Mouse (Mus musculus) Patski (cell line): ENCODE data around the gene Col4a5. TPM values are rescaled to one million over a fixed set of nuclear protein-coding genes. Genes with fewer than 3 reads are reported as not detected.
A peak's percentile ranks its signal among the peaks of the same experiment; 100 is the strongest.

ENCODE experiments used
- ATAC-seq: fragments of 100-300 bp; one replicate; pipeline ENCODE4 v1.8.0; 2021
- CTCF ChIA-PET: fragments of 350-600 bp; sonication (Branson Sonifier 250); formaldehyde crosslinking; loops from one replicate; lab custom pipeline; 2022; ENCODE audit warnings: inconsistent platforms; lab: Charles Lee
- POLR2A ChIA-PET: fragments of 350-600 bp; sonication (Branson Sonifier 250); formaldehyde crosslinking; loops from one replicate; lab custom pipeline; 2022; ENCODE audit warnings: antibody characterized with exemption, inconsistent platforms; lab: Charles Lee
- DNase-seq: peaks from one replicate; pipeline ENCODE4 v3.0.0-alpha.2; 2011; ENCODE audit warnings: low read depth, low spot score
- H3K27me3 ChIP-seq: fragments of 371-371 bp; one replicate; pipeline ENCODE4 v1.5.1; 2021
- CTCF ChIP-seq: fragments of 100-300 bp; IDR thresholded peaks from one replicate; pipeline ENCODE4 v1.5.1; 2021
- in situ Hi-C: fragments of 300-500 bp; cut with MboI; formaldehyde crosslinking; loops from 3 replicates; pipeline ENCODE4 v1.11.1; 2018; ENCODE audit warnings: low pct_unique_long_range_greater_than_20kb, mixed read lengths
- polyA plus RNA-seq: library from polyadenylated mRNA; unstranded; gene quantifications from one replicate; pipeline ENCODE4 v1.2.3, GENCODE M21; 2021

The Col4a5 gene
- 97.5 TPM for polyA plus RNA-seq

DNA sequence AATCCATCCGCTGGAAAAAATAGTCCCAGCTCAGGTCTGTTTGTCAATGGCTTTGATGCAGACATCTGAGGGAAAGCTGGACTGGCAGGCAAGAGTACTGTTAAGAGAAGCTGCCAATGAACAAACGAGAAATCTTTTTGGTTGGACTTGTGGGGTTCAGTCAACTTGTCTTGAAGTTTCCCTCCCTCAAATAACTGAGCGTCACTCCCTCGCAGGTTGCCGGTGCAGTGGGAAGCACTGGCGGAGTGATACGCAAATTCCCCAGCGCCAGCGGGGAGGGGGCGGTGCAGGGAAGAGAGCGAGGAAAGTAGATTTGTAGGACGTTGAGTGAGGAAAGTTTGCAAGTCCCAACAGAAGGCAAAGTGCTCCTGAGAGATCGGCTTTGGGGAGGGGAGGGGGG is at the start of gene Col4a5:
Gene Col4a5 (plus strand): TSS at position 276 of the 400 bp plus-strand sequence.
- in situ Hi-C loops, result no loop called here
- ChIA-PET POLR2A (no interaction called here), CTCF (interaction anchor here (0.7 kb wide), 1 partner anchor 58 kb away, joined by 3 read pairs; no protein-coding TSS in a partner anchor)
- peak; percentile 68 for ATAC-seq
- H3K27me3 ChIP-seq, result no peaks in the 10 kb centered on the region
- TF ChIP-seq CTCF, result no peak
- peak; percentile 44 for DNase-seq

DNA sequence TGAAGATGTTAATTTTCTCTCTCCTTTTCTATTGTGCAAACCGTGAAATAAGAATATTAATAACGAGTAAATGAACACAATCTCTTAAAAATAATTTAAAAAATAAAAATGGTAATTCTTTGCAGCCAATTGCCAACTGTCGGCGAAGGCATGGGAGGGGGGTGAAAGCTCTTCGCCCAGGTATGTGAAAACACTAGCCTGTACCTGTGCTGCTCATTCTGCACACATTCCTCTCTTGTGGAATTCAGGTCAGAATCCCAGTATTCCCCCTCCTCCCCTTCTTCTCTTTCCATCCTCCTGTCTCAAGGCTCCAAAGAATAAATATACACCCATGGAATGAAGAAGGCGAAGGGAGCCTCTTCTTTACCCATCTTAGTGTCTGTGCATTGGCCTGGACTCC is 38.4 kb upstream of the Col4a5 start:
- in situ Hi-C loops, result no loop called here
- no peak for TF ChIP-seq CTCF
- no peak for ATAC-seq
- no peak for DNase-seq
- CTCF ChIA-PET, result no interaction called here
- no peaks in the 10 kb centered on the region for H3K27me3 ChIP-seq
- POLR2A ChIA-PET, result no interaction called here

DNA sequence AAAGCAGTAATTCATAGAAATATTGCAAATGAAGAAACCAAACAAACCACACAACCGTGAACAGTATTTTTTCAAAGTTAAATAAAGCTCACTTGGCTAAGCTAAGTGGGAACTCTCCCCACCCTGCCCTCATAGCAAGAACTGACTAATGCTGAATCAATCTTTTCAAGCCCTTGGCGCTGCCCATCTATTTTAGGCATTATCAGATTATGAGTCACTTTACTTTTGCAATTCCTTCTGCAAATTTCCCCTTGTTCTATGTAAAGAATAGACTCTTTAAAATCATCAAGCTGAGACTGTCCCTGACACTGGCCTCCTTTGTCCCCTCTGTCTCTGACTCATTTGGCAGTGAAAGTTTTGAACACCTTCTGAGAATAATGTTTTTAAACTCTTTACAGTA is 35.8 kb upstream of the Col4a5 start:
- in situ Hi-C loops, result no loop called here
- DNase-seq, result no peak
- ChIA-PET POLR2A (no interaction called here), CTCF (interaction anchor here (0.8 to 1.0 kb wide), 2 partner anchors 19 to 32 kb away, joined by 3 read pairs; no protein-coding TSS in a partner anchor)
- H3K27me3 ChIP-seq, result peaks cover 2% of the 10 kb centered on the region
- no peak for ATAC-seq
- no peak for TF ChIP-seq CTCF

DNA sequence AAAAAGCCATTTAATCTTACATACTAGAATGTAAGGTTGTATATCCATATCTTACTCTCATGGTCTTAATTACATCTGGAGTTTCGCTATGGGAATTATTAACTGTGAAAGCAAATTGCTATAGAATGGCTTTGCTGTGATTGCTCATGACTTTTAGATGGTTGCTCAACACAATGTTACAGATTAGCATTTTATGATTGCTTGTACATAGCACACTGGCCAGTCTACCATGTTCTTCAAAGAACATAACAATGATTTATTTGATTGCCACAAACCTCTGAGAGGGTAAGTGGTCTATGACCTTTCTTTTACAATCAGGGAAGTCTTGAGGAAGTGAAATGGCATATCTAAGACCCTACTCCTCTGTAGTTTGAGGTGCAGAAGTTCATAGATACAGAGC is 27.2 kb upstream of the Col4a5 start:
- POLR2A ChIA-PET, result no interaction called here
- ATAC-seq, result no peak
- no peak for DNase-seq
- no peak for TF ChIP-seq CTCF
- in situ Hi-C loops, result no loop called here
- CTCF ChIA-PET, result no interaction called here
- H3K27me3 ChIP-seq, result peaks cover 4% of the 10 kb centered on the region

DNA sequence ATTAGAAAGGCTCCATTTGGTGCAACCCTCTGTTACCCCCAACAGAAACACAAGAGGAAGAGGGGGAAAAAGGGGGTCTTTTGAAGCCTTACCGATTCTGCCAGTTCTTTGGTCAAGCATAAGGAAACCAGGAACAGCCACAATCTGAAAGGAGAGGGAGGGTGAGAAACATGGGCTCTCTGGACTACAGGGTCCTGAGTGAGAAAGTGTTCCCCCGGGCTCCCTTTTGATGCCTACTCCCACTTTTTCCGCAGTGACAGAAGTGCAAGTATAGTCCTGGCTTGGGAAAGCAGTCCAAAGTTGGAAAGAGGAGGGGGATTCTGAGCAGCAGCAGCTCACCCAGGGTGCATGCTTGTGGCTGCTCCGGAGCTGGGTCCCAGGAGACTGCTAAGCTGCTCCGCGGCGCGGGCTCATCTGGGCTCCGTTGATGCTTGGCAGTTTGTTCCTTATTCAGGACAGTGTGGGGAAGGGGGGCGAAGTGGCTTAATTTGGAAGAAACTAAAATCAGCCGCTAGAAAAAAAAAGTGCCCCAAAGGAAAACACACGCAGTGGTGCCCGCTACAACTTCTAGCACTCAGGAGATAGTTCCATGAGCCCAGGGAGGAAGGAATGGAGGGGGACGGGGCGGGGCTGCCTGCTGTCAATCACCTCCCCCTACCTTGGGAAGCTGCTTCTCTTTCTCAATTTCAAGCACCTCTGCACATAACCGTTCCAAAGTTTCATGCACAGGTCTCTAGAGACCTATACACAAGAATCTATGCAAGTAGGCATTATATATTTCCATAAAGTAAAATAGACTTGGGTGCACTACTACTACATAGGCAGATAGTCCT is 1.5 kb upstream of the Col4a5 start, which contains the start of gene Col4a6:
Gene Col4a6 (minus strand): TSS at position 607 of the 833 bp plus-strand sequence.
- in situ Hi-C loops, result no loop called here
- H3K27me3 ChIP-seq, result no peaks in the 10 kb centered on the region
- no peak for TF ChIP-seq CTCF
- ChIA-PET POLR2A (interaction anchor here (0.6 to 0.7 kb wide), 2 partner anchors 144 to 208 kb away, joined by 4 read pairs; no protein-coding TSS in a partner anchor), CTCF (no interaction called here)
- no peak for ATAC-seq
- DNase-seq, result no peak

DNA sequence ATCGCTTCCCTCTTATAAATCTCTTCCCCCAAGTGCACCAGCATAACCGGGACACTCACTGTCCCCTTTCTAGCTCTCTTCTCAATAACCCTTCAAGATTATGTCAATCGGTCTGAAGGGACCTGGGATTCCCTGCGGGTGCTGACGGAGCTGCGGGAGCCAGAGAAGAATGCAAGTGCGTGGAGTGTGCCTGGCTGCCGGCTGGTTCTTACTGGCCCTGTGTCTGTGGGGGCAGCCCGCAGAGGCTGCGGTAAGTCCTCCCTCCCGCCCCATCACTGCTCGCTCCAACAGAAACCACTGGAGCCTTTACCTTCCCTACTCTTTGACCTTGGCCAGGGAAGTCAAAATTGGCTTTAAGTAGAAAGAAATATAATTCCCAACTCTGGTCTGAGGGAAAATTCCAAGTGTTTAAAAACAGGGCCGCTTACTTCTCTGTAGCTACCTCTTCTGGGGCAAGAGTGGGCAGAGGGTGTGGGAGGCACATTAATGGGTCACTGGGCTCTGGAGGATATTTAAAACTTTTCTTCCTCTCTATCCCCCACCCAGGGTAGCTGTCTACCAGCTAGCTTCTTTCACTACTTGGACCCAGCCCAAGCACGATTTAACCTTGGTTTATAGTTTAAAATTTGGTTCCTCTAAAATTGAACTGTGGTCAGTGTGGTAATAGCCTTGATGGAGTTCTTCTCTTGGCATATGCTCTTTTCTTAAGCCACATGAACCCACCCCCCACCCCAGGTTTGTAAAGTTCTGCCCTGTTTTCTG is 562 bp downstream of the Col4a5 start:
- in situ Hi-C loops, result no loop called here
- POLR2A ChIA-PET, result no interaction called here
- H3K27me3 ChIP-seq, result no peaks in the 10 kb centered on the region
- CTCF ChIA-PET, result interaction anchor here (0.7 kb wide), 1 partner anchor 59 kb away, joined by 3 read pairs; no protein-coding TSS in a partner anchor
- DNase-seq (no peak), ATAC-seq (peak; percentile 27)
- no peak for TF ChIP-seq CTCF

DNA sequence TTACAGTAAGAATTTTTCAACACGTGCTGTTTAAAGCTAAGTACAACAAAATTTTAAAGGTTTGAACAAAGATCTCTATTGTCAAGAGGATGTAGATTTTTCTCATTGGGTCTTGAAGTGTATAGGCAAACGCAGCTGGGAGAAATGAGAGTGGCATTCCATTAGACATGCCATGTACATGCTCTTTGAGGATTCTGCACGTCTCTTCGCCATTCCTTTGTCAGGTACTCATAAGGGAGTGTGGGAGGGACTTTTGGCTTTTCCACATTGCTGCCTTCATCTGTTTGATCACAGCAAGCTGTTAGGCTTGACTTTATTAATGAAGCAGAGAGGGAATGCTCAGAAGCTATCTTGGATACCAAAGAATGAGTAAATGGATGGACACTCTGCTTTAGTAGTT is 19.4 kb downstream of the Col4a5 start:
- ATAC-seq, result peak; percentile 60
- no peaks in the 10 kb centered on the region for H3K27me3 ChIP-seq
- TF ChIP-seq CTCF, result no peak
- in situ Hi-C loops, result no loop called here
- POLR2A ChIA-PET, result no interaction called here
- DNase-seq, result no peak
- CTCF ChIA-PET, result interaction anchor here (1.1 kb wide), 1 partner anchor 10 kb away, joined by 3 read pairs; no protein-coding TSS in a partner anchor

DNA sequence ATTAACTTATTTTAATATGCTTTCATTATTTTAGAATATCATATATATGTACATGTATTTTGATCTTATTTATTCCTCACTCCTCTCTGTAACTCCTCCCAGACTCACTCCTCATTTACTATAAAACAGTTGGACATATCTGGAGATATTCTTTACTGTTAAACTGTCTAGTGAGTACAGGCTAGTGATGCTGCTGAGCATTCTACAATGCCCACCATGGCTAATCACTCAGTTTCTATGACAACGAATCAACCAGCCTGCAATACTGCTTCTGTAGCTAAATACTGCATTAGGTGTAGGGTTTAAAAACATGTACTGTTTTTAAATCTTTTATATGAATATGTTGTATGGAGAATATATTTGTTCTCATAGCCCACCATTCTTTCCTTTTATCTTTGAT is 27.9 kb downstream of the Col4a5 start:
- no peak for ATAC-seq
- no peak for DNase-seq
- CTCF ChIA-PET, result no interaction called here
- H3K27me3 ChIP-seq, result peaks cover 5% of the 10 kb centered on the region
- in situ Hi-C loops, result no loop called here
- TF ChIP-seq CTCF, result no peak
- POLR2A ChIA-PET, result no interaction called here

DNA sequence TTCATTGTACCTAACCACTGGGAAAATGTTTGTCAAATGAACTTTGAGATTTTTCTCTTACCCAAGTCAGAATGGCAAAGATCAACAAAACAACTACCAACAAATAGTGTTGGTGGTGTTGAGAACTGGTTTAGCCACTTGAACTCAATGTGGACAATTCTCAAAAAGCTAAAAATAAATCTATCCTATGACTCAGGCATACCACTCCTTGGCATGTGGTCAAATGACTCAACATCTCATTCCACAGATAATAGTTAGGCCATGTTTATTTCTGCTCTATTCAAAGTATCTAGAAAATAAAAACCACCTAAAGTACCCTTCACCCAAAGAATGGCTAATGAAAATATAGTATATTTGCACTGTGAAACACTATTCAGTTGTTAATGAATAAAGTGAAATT is 58.3 kb downstream of the Col4a5 start:
- in situ Hi-C loops, result no loop called here
- POLR2A ChIA-PET, result no interaction called here
- TF ChIP-seq CTCF, result no peak
- CTCF ChIA-PET, result no interaction called here
- peak; percentile 57 for ATAC-seq
- no peaks in the 10 kb centered on the region for H3K27me3 ChIP-seq
- peak; percentile 35 for DNase-seq

DNA sequence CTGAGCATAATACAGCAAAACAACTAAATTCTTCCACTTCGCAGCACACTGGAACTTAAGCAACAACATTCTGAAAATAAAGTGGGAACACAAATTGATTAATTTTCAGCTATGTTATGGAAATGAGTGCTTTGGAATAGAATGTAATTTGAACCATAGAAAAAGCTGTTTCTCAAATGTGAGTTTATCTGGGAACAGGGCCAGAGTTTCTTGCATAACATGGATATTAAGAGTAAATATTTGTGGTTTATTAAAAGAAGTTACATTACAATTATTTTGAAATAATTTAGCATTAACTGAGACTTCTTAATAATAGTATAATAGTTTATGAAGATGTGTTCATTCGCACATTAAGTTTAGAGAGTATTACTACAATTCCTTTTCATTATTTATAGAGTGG is 72.3 kb downstream of the Col4a5 start:
- TF ChIP-seq CTCF, result no peak
- DNase-seq (no peak), ATAC-seq (no peak)
- in situ Hi-C loops, result no loop called here
- H3K27me3 ChIP-seq, result no peaks in the 10 kb centered on the region
- POLR2A ChIA-PET, result no interaction called here
- CTCF ChIA-PET, result interaction anchor here (0.7 to 1.2 kb wide), 2 partner anchors 17 to 126 kb away, joined by 3 read pairs; no protein-coding TSS in a partner anchor
